Mouse (Mus musculus) stomach, embryonic 15.5 days (tissue): ENCODE data around the gene Slc6a3. TPM values are rescaled to one million over a fixed set of nuclear protein-coding genes. Genes with fewer than 3 reads are reported as not detected.

Experiments
- polyA plus RNA-seq: library from polyadenylated mRNA; unstranded; fragments of >200 nt; fragmentation: Nextera tagmentation; extraction: Ambion mirVana; gene quantifications from 2 replicates; pipeline ENCODE4 v1.2.1, GENCODE M21; 2015

The Slc6a3 gene
- polyA plus RNA-seq, 1 experiment from 2014 or later = 0.08 TPM

Other genes starting within 250 kb of the Slc6a3 start
- 137 TPM in 2 replicates for gene Mrpl36, start 208.2 kb upstream of the Slc6a3 start, polyA plus RNA-seq
- gene Ndufs6, start 208.2 kb upstream of the Slc6a3 start, polyA plus RNA-seq = 402 and 412 TPM in 2 replicates
- 26.8 and 33.6 TPM in 2 replicates for gene Lpcat1, start 69.5 kb upstream of the Slc6a3 start, polyA plus RNA-seq
- 148 and 151 TPM in 2 replicates for gene Clptm1l, start 67.3 kb downstream of the Slc6a3 start, polyA plus RNA-seq
- gene Tert, start 90.2 kb downstream of the Slc6a3 start, polyA plus RNA-seq = 3.7 and 6.6 TPM in 2 replicates
- gene Slc6a18, start 141.3 kb downstream of the Slc6a3 start, polyA plus RNA-seq = not detected in 2 replicates
- 1.7 and 1.9 TPM in 2 replicates for gene Slc6a19, start 168.1 kb downstream of the Slc6a3 start, polyA plus RNA-seq
- gene Slc12a7, start 196.3 kb downstream of the Slc6a3 start, polyA plus RNA-seq = 17.5 and 19.4 TPM in 2 replicates